Mouse (Mus musculus) myocyte (in vitro differentiated cells): Measurements from ENCODE around the gene Cers6. TPM values are rescaled to one million over a fixed set of nuclear protein-coding genes. Genes with fewer than 3 reads are reported as not detected.
A peak's percentile ranks its signal among the peaks of the same experiment; 100 is the strongest.

ENCODE experiments used
- H3K27me3 ChIP-seq: one replicate; pipeline ENCODE4 v1.6.1; 2011; ENCODE audit not compliant: control insufficient read depth, insufficient read depth, insufficient read length
- H3K36me3 ChIP-seq: one replicate; pipeline ENCODE4 v1.6.1; 2011; ENCODE audit not compliant: control insufficient read depth, insufficient read depth
- H3K4me2 ChIP-seq: one replicate; pipeline ENCODE4 v1.6.1; 2011; ENCODE audit warnings: low read depth, control low read depth
- H3K4me3 ChIP-seq: one replicate; pipeline ENCODE4 v1.5.1; 2011; ENCODE audit warnings: mild to moderate bottlenecking, control low read depth, moderate library complexity
- H3K79me2 ChIP-seq: one replicate; pipeline ENCODE4 v1.6.1; 2011; ENCODE audit not compliant: control insufficient read depth, insufficient read depth
- H3ac ChIP-seq: one replicate; pipeline ENCODE4 v1.6.1; 2011; ENCODE audit not compliant: control insufficient read depth, insufficient read length
- CEBPB ChIP-seq: IDR thresholded peaks from 2 replicates; pipeline ENCODE4 v1.6.1; 2011; ENCODE audit warnings: mild to moderate bottlenecking, moderate library complexity; ENCODE audit not compliant: poor library complexity, insufficient read depth, severe bottlenecking
- E2F4 ChIP-seq: IDR thresholded peaks from one replicate; pipeline ENCODE4 v1.6.1; 2011; ENCODE audit warnings: mild to moderate bottlenecking, control low read depth, moderate library complexity; ENCODE audit not compliant: insufficient read depth
- MAX ChIP-seq: IDR thresholded peaks from one replicate; pipeline ENCODE4 v1.6.1; 2011; ENCODE audit warnings: low read depth, mild to moderate bottlenecking, control low read depth
- MYOD1 ChIP-seq, 3 experiments: IDR thresholded peaks; one replicate each; pipeline ENCODE4 v1.6.1; 2011; ENCODE audit warnings: control low read depth in 2 of 3, low read depth in 2 of 3, mild to moderate bottlenecking in 2 of 3, moderate library complexity in 1 of 3; ENCODE audit not compliant: insufficient read length in 2 of 3, control insufficient read depth in 1 of 3
- MYOG ChIP-seq, 3 experiments: IDR thresholded peaks; one replicate each; pipeline ENCODE4 v1.6.1; 2011; ENCODE audit warnings: control low read depth in 2 of 3, low read depth in 2 of 3, mild to moderate bottlenecking in 2 of 3; ENCODE audit not compliant: insufficient read length in 2 of 3, control insufficient read depth in 1 of 3, insufficient read depth in 1 of 3
- POLR2A ChIP-seq: IDR thresholded peaks from one replicate; pipeline ENCODE4 v1.6.1; 2011; ENCODE audit warnings: low read depth, mild to moderate bottlenecking, control low read depth, moderate library complexity; ENCODE audit not compliant: insufficient read length
- POLR2AphosphoS2 ChIP-seq: IDR thresholded peaks from one replicate; pipeline ENCODE4 v1.6.1; 2011; ENCODE audit warnings: low read depth, control low read depth; ENCODE audit not compliant: insufficient read length
- REST ChIP-seq: IDR thresholded peaks from one replicate; pipeline ENCODE4 v1.6.1; 2011; ENCODE audit warnings: mild to moderate bottlenecking, control low read depth, moderate library complexity; ENCODE audit not compliant: insufficient read depth, insufficient read length
- SRF ChIP-seq: IDR thresholded peaks from one replicate; pipeline ENCODE4 v1.6.1; 2011; ENCODE audit warnings: low read depth; ENCODE audit not compliant: control insufficient read depth, insufficient read length
- TCF12 ChIP-seq: IDR thresholded peaks from one replicate; pipeline ENCODE4 v1.6.1; 2011; ENCODE audit warnings: mild to moderate bottlenecking, control low read depth; ENCODE audit not compliant: poor library complexity, insufficient read depth, severe bottlenecking
- TCF3 ChIP-seq: IDR thresholded peaks from one replicate; pipeline ENCODE4 v1.6.1; 2011; ENCODE audit warnings: low read depth, control low read depth; ENCODE audit not compliant: insufficient read length
- USF1 ChIP-seq: IDR thresholded peaks from one replicate; pipeline ENCODE4 v1.6.1; 2011; ENCODE audit warnings: low read depth, mild to moderate bottlenecking, control low read depth, moderate library complexity
- polyA plus RNA-seq: library from polyadenylated mRNA; unstranded; fragments of >200 nt; fragmentation: generic; extraction: Trizol; gene quantifications from one replicate; pipeline ENCODE4 v1.2.1, GENCODE M21; 2012; ENCODE audit warnings: missing spikeins

The Cers6 gene
- 16.5 TPM for polyA plus RNA-seq

GRCm38 (mm10) chr2:68860904-68861685 is at the start of gene Cers6:
Cers6 (plus strand) TSS chr2:68861441.
- peaks cover 47% of the 10 kb centered on the region for H3K79me2 ChIP-seq
- no peaks in the 10 kb centered on the region for H3K27me3 ChIP-seq
- H3K36me3 ChIP-seq, result no peaks in the 10 kb centered on the region
- peak within 1 kb of the TSS; percentile 85 for H3K4me2 ChIP-seq
- peak within 1 kb of the TSS; percentile 63 for H3ac ChIP-seq
- TF ChIP-seq POLR2A (peak; percentile 99), TCF12 (no peak), USF1 (peak; percentile 95), MYOG (IDR thresholded peaks at IDR 0.05; ENCODE audit: control insufficient read depth in 1 of 3, insufficient read depth in 1 of 3, insufficient read length in 2 of 3, low read depth in 2 of 3) (peak in 1 of 3 experiments; percentile 45), SRF (peak; percentile 9), CEBPB (no peak), REST (peak; percentile 42), POLR2AphosphoS2 (peak; percentile 96)
- H3K4me3 ChIP-seq, result peak within 1 kb of the TSS; percentile 89

DNA sequence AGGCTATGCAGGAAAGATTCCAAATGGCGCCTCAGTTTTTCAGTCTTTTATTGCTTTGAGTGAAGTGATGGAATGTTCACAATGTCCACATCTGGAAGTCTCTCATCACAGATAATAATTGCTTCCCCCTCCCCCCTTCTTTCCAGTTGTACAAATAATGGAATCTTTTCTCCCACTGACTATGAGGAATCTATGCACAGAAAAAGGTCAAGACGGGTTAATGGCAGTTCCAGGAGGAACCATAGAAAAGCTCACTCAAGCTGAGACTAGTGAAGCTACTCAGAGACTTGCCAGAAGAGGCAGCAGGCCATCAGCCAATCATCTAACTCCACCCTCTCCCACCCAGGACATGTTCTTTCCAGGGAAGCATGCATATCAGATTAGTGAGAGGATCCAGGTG is 46.8 kb upstream of the Cers6 start:
- no peak overlapping the region for H3ac ChIP-seq
- H3K4me3 ChIP-seq, result no peak overlapping the region
- H3K36me3 ChIP-seq, result no peaks in the 10 kb centered on the region
- TF ChIP-seq POLR2A (no peak), MYOD1 (IDR thresholded peaks at IDR 0.05; ENCODE audit: control insufficient read depth in 1 of 3, insufficient read length in 2 of 3, low read depth in 2 of 3) (no peak), REST (no peak), MAX (no peak), MYOG (IDR thresholded peaks at IDR 0.05; ENCODE audit: control insufficient read depth in 1 of 3, insufficient read depth in 1 of 3, insufficient read length in 2 of 3, low read depth in 2 of 3) (no peak), SRF (no peak), POLR2AphosphoS2 (no peak), USF1 (no peak), TCF12 (no peak), E2F4 (no peak), CEBPB (no peak), TCF3 (no peak)
- H3K79me2 ChIP-seq, result no peaks in the 10 kb centered on the region
- no peaks in the 10 kb centered on the region for H3K27me3 ChIP-seq
- no peak overlapping the region for H3K4me2 ChIP-seq

GRCm38 (mm10) chr2:68819040-68819439 is 42.2 kb upstream of the Cers6 start:
- no peaks in the 10 kb centered on the region for H3K36me3 ChIP-seq
- no peaks in the 10 kb centered on the region for H3K27me3 ChIP-seq
- H3ac ChIP-seq, result no peak overlapping the region
- H3K79me2 ChIP-seq, result no peaks in the 10 kb centered on the region
- no peak overlapping the region for H3K4me3 ChIP-seq
- no peak overlapping the region for H3K4me2 ChIP-seq
- TF ChIP-seq REST, result no peak
- TF ChIP-seq MYOG (IDR thresholded peaks at IDR 0.05; ENCODE audit: control insufficient read depth in 1 of 3, insufficient read depth in 1 of 3, insufficient read length in 2 of 3, low read depth in 2 of 3), result no peak
- TF ChIP-seq MYOD1 (IDR thresholded peaks at IDR 0.05; ENCODE audit: control insufficient read depth in 1 of 3, insufficient read length in 2 of 3, low read depth in 2 of 3), result no peak
- no peak for TF ChIP-seq E2F4

DNA sequence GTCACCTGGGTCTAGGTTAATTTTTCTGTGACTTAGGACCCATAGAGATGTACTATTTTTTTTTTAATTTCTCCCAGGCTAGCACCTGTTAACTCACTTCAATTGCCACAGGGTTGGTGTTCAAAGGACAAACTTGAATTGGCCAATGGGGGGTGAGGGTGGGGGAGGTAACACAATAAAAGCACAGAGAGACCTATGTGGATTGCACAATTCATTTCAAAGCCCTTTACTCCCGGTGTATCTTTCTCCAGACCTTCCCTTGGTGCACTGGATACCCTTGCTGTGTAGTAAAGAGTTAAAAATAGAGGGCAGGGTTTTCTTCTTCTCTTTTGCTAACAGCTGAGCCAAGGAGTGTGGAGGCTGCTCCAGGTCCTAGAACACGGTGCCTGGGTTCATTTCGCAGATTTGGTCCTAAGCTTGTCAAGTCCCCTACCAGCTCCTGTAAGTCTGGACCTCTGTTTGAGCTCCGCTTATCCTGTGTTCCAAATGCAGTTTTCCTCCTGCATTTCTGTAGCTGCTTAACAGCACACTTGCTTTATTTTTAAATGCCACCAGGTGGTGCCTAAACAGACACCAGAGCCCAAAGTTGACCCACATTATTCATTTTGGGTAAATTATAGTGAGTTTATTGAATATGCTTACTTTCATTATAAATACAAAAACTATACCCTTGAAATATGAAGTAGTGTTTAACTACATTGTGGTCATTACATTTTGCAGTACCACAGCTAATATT is 38.9 kb upstream of the Cers6 start:
- H3K36me3 ChIP-seq, result no peaks in the 10 kb centered on the region
- no peak overlapping the region for H3K4me3 ChIP-seq
- TF ChIP-seq POLR2AphosphoS2, result no peak
- no peak for TF ChIP-seq MYOG (IDR thresholded peaks at IDR 0.05; ENCODE audit: control insufficient read depth in 1 of 3, insufficient read depth in 1 of 3, insufficient read length in 2 of 3, low read depth in 2 of 3)
- no peak for TF ChIP-seq E2F4
- no peak for TF ChIP-seq SRF
- no peak for TF ChIP-seq USF1
- no peak for TF ChIP-seq REST
- TF ChIP-seq CEBPB, result no peak
- no peak for TF ChIP-seq MAX
- TF ChIP-seq TCF12, result no peak
- TF ChIP-seq MYOD1 (IDR thresholded peaks at IDR 0.05; ENCODE audit: control insufficient read depth in 1 of 3, insufficient read length in 2 of 3, low read depth in 2 of 3), result no peak
- H3K4me2 ChIP-seq, result no peak overlapping the region
- no peaks in the 10 kb centered on the region for H3K27me3 ChIP-seq
- no peak overlapping the region for H3ac ChIP-seq
- H3K79me2 ChIP-seq, result no peaks in the 10 kb centered on the region
